Mouse (Mus musculus) spleen, postnatal 10 days (tissue): ENCODE results near the gene Klf3.

Experiments used
- DNase-seq, 2 experiments: peaks; one replicate each; pipeline ENCODE4 v3.0.0; 2021 to 2022; ENCODE audit warnings: low spot score in 2 of 2

Klf3 gene

GRCm38 (mm10) chr5:64835295-64835694 is 32.1 kb downstream of the Klf3 start:
- no peak for DNase-seq

DNA sequence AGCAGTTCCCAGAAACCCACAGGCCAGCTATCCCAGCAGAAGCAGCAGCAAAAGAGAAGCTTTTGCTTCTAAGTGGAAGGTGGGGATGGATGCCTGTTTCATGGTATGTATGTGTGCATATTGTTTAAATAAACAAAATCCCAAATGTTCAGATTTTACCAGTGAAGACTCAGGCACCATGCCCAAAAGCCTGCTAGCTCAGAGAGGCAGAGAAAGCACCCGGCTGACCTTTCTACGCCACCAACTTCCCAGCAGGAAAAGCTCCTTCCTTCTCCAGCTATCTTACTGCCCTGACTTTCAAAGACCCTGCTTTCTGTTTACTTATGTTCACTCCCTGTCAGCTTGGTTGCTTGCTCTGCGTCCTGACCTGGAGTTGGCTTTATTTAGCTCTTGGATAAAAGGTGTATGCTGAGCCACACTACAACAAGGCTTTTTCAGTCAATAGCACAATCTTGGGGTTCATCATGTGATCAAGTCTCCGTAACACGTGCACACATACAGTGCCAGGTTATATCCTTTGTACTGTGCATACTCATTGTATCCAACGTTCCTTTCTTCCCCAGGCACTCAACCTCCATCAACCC is 35.9 kb downstream of the Klf3 start:
- DNase-seq, result no peak

- no peak for DNase-seq
Measured at GRCm38 (mm10) chr5:64840087-64840486, 36.9 kb downstream of the Klf3 start.

DNA sequence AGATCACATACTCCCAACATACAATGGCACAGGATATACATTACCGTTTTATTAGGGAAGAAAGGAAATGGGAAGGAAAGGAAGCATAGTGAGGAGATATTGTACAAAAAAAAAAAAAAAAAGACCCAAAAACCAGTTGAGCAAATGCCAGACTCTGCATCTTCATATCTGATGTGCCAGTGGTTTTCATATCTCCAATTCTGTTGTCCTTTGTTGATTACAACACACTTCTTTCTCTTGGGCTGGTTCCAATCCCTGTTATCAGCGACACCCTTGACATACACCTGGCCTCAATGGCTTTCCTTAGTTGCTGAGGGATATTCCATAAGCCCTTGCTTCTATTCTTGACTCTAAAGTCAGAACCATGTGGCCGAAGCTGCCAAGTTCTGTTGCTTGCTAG is 41.4 kb downstream of the Klf3 start:
- DNase-seq, result no peak

DNA sequence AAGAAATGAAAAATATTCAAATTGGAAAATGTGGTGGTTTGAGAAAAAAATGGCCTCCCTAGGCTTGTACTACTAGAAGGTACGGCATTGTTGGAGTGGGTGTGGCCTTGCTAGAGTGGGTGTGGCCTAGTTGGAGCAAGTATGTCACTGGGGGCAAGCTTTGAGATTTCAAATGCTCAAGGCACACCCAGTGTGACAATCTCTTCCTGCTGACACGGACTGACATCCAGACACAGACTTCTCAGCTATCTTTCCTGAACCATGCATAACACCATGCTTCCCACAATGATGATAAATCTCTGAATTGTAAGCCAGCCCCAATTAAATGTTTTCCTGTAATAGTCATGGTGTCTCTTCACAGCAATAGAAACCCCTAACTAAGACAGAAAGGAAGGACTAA is 44.1 kb downstream of the Klf3 start:
- no peak for DNase-seq

DNA sequence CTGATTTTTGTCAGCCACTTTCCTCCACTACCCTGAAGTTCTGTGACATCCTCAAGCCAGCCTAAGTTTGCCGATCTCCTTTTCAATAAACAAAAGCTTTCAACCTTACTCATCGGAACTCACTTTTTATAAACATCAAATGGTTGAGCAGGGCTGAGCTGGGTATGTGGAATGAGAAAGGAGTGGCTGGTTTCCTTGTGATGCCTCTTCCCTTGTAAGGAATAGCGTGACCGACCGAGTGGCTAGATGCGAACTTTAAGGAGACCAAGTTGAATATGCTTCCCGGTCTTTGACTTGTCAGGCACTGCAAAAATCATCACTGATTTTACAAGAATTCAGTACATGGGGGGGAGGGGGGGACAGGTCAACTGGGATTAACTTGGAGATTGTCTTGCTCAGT is 46.7 kb downstream of the Klf3 start:
- no peak for DNase-seq

- no peak for DNase-seq
Measured at GRCm38 (mm10) chr5:64852656-64853398, 49.6 kb downstream of the Klf3 start.

- DNase-seq, result no peak
Measured at GRCm38 (mm10) chr5:64853421-64853820, 50.2 kb downstream of the Klf3 start.

DNA sequence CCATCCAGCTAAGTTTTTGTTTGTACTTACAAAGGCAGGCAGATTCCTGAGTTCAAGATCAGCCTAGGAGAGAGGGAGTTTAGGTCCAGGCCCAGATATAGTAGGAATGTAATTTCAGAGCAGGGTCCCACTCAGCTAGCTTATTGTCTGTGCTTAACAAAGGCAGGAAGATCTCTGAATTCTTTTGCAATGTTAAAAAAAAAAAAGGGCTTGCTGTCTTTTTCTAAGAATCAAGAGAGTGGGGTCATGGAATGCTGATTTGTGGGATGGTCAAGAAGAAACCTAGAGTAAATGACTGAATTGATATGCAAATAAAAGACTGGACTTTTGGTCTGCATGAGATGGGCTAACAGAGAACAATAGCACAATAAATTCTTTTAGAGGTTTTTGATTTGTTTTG is 52.0 kb downstream of the Klf3 start:
- DNase-seq, result no peak

GRCm38 (mm10) chr5:64860900-64861470 is 57.8 kb downstream of the Klf3 start:
- peak; percentile 27 to 75 for DNase-seq

DNA sequence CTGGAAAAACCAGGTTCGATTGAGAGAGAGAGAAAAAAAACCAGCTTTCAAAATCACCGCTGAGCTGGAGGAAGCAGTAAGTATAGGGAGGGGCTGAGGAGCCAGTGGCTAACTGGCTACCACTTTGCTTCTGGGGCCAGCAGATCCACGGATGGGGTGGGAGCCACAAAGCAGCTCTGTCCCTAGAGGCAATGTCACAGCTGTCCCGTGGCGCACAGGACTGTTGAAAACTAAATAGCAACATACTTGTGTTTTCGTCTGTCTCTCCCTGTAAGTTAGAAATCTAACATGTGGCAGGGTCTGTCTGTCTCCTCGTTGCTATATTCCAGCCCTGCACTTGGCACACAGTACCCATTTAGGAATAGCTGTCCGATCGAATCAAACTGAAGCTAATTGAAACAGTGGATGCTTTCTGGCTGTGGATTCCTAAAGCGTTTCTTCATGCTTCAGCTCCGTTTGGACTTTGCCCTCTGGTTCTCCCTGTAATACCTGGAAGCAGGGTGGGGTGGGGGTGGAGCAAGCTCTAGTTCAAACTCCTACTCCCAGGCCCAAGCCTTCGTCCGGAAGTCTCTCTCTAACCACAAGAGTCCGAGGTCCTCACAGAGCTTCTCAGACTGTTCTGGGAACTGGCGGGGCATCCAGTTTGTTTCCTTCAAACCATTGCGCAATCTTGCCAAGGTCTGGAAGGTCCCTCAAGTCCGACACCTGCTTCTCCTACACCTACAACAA is 58.4 kb downstream of the Klf3 start:
- peak; percentile 57 to 59 for DNase-seq

GRCm38 (mm10) chr5:64862269-64862668 is 59.1 kb downstream of the Klf3 start:
- DNase-seq, result peak in 1 of 2 experiments; percentile 40

GRCm38 (mm10) chr5:64864699-64865108 is 61.5 kb downstream of the Klf3 start:
- DNase-seq, result peak; percentile 61 to 82

DNA sequence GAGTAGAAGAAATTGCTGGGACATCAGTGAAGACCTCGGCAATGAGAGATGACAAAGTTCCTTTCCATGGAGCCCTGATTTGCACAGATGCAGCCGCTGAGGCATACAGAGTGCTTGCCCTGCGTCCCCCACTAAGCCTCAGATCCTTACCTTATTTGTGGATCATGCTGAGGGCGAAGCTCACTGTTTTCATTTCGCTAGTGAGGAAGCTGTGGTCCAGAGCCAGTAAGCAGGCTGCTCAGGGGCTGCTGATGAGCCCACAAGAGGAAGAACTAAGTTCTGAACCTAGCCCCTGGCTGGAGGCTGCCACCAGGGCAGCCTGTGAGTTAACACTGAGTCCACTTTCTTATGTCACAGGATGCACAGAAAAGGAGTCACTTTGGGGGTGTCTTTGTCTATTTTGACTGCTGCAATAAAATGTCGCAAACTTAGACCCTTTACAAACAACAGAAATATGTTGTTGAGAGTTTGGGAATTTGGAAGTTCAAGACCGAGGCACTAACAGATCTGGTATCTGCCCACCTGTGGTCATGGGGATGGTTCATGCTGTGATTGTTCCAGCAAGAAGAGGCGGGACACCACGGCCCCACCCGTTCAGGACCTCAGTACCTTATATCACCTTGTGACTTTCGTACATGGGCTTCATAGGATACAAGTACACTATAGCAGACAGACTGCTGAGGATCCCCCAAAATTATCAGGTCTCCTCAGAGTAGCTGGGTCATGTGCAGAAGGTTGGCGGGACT is 62.2 kb downstream of the Klf3 start:
- DNase-seq, result peak; percentile 50 to 56

DNA sequence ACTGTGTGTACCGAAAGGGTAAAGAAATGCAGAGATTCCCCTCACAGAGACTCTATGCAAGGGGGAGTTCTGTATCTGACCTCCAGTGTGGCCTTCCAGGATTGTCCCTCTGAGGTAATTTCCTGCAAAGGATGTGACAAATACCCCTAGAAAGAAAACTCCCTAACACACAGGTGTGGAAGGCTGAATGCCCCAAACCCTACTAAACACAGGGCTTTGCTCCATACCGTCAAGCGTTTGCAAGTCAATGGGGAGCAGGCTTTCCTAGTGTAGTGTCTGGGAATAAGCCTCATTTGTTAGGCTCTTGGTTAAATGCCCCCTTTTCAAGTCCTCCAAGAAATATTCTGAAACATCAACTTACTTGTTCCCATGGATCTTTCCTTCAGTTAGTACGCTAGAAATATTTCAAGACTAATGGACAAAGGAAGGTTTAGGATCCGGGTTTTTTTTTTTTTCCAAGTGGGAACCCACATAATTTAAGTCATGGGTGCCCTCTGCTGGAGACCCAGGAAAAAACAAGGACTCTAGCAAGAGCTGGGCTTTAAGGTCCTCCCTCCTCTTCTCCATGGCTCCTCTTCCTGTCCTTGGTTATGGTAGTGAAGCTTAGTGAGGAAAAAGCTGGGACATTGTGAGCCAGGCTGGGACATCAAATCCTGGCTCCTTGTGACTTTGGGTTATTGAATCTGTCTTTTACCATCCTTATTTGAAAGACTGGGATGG is 63.3 kb downstream of the Klf3 start:
- peak; percentile 68 to 83 for DNase-seq

DNA sequence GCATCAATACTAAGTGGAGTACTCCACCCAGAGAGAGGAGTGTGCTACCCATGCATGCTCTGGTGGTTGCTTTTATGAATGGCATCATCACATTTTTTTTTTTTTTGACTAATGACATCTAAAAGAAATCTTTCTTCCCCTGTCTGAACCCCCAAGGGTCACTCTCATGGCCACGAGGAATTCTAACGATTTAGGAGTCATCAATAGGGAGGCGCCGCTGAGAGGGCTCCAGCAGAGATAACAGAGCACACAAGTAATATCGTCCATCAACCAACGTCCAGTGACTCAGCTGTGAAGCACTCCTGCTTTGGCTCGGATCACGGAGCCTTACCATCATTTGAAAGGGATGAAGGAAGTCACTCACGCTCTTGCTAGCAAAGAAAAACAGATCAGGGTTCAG is 63.9 kb downstream of the Klf3 start:
- DNase-seq, result no peak

GRCm38 (mm10) chr5:64867551-64867950 is 64.4 kb downstream of the Klf3 start:
- no peak for DNase-seq

DNA sequence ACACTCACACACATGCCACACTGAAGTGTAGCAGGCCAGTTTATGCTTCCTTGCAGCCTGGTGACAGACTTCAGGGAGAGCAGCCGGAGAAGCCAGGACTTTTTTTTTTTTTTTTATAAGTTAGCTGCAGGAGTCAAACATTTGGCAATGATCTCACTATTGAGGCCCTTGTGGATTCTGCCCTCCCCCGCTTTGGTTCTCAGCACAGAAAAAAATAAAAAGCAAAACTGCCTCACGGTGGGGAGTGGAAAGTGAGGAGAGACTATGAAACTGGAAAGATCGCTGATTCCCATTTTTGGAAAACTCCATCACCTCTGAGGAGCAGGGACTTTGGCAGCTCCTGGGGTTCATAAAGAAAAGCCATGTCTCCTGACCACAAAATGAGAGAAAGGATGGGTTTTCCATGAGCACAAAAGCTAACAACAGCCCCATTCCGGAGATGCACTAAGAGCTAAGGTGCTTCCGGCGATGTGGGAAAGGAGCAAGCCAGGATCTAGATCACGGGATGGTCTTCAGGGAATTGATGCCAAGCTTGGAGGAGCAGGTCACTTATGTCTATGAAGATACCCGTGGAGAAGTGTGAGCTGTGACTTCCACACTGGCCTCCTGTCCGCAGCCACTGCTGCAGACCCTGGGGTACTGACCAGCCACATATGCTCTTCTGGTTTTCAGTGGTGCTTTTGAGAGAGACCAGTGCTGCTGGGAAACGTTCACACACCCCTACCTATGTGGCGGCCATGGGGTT is 73.1 kb downstream of the Klf3 start:
- DNase-seq, result no peak

DNA sequence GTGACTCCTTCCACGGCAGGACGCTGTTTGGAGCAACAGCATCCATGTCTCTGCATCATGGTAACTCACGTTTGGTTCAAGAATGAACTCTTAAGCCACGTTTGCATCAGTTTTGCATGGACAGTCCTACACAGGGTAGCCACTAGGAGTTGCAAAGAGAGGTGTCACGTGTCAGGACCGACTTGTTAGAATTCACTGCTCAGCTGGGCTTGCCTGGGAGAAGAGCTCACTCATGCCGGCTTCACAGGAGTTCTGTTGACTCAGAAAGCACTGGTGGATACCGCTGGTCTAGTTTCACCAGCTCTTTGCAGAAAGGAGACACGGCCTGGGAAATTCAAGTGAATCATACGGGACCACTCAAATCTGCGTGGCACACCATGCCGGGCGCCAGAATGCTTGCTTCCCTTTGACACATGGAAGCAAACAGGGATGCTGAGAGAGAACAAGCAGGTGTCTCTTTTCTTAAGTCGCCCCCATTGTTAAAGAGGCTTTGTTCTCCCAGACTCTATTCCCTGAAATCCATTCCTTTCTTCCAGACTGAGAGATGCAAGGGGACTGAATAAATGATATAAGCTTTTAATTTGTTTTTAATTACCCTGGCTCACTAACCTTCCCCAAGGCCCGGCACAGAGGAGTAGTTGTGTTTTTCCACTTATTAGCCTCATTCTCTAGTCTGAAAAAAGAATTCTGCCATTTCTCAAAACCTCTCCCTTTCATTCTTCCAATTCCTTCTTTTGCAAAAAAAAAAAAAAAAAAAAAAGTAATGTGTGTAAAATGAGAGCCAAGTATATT is 74.2 kb downstream of the Klf3 start:
- DNase-seq, result no peak

- no peak for DNase-seq
Measured at GRCm38 (mm10) chr5:64878027-64878425, 74.8 kb downstream of the Klf3 start.
